Mouse (Mus musculus) urinary bladder, postnatal 36 days (tissue): ENCODE data around the gene Olfr1484.
"Not testable (repeated sequence)": the region's sequence is repeated elsewhere in the genome, so short reads cannot be mapped to it uniquely, and the experiment has no call there.

Source experiments
- DNase-seq, 2 experiments: peaks; one replicate each; pipeline ENCODE4 v3.0.0; 2022; ENCODE audit warnings: low spot score in 2 of 2, mixed read lengths in 1 of 2

Olfr1484 gene

DNA sequence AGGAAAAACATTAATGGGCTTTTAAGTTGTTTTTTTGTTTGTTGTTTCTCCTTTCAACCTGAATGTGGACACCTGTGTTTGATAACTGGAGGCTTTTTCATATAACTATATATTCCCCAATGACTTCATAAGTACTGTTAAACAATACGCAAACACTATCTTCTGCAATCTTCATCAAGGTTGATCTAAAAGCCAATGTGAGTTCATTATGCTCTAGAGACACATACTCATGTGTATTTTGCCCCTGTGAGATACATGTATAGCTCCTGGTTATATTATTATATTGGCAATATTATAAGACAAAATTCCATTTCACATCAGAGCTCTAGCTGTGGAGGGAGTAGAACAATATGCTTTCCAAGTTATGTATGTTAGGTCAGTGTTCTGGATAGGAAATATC, at the start of gene Olfr1484:
Gene Olfr1484 (plus strand): TSS at position 301 of the 400 bp plus-strand sequence.
- DNase-seq: no peak

DNA sequence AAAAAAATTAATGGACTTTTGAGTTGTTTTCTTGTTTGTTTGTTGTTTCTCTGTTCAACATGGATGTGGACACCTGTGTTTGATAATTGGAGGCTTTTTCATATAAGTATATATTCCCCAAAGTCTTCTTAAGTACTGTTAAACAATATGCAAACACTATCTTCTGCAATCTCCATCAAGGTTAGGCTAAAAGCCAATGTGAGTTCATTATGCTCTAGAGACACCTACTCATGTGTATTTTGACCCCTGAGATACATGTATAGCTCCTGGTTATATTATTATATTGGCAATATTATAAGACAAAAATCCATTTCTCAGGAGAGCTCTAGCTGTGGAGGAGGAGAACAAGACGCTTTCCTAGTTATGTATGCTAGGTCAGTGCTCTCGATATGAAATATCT, 33.8 kb downstream of the Olfr1484 start, which contains the start of gene Olfr1487:
Gene Olfr1487 (plus strand): TSS at position 301 of the 400 bp plus-strand sequence.
- DNase-seq: not testable (repeated sequence)

DNA sequence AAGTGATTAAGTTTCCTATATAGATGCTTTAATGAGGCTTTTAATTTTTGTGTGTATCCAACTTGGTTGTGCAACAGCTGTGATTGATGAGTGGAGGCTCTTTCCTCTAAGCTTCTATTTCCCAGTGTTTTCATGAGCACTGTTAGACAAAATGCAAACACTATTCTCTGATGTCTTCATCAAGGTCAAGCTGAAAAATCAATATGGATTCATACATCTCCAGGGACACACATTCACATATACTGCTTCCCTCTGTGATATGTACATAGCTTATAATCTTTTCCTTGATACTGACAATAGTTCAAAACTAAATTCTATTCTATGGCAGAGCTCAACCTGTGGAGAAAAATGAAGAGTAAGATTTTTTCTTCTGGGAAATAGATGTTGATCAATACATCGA, 48.0 kb downstream of the Olfr1484 start, which contains the start of gene Olfr1489:
Gene Olfr1489 (plus strand): TSS at position 301 of the 400 bp plus-strand sequence.
- DNase-seq: no peak
